Mouse (Mus musculus) liver, embryonic 14.5 days (tissue): Measurements from ENCODE around the gene Tmprss5.

Experiments
- CTCF ChIP-seq: IDR thresholded peaks from 2 replicates; pipeline ENCODE4 v1.5.1; 2016; ENCODE audit warnings: antibody characterized with exemption, low read depth, control low read depth
- EP300 ChIP-seq: IDR thresholded peaks from 2 replicates; pipeline ENCODE4 v1.6.1; 2016; ENCODE audit warnings: antibody characterized with exemption, low read depth

DNA sequence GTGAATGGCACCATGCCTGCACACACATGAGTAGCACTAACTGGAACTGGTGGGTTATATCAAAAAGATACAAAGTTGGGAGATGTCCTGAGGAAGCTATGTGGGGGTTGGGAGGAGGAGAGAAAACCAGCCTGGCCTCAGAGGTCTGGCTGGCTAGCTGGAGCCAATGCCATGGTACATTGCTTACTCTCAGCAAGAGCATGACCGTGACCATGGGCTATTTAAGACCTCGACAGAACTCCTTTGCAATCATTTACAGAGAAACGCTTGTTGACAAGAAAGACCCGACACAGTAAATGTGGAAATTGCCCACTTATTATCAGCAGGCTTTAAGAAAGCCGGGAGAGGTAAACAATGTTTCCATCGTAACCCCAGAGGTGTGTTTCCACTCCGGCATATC is 44.6 kb downstream of the Tmprss5 start:
- TF ChIP-seq CTCF (no peak), EP300 (no peak)
